Mouse (Mus musculus) liver, embryonic 14.5 days (tissue): ENCODE data around the gene Drg2. TPM values are rescaled to one million over a fixed set of nuclear protein-coding genes. Genes with fewer than 3 reads are reported as not detected.
A peak's percentile ranks its signal among the peaks of the same experiment; 100 is the strongest.

Experiments
- ATAC-seq: fragments of 200-750 bp; cut with Nextera tagmentation; 2 replicates; pipeline ENCODE4 v1.8.0; 2017; ENCODE audit warnings: moderate number of reproducible peaks, mild to moderate bottlenecking, moderate library complexity; ENCODE audit not compliant: insufficient read depth
- DNase-seq, 3 experiments: peaks; one replicate each; pipeline ENCODE4 v3.0.0-alpha.2; 2012 to 2013; ENCODE audit warnings: low read depth in 3 of 3, low spot score in 3 of 3
- H3K27ac ChIP-seq: fragments of 300-500 bp; sonication (generic); 2 replicates; pipeline ENCODE4 v1.5.1; 2014; ENCODE audit warnings: moderate library complexity, mild to moderate bottlenecking, control low read depth, inconsistent platforms
- H3K27me3 ChIP-seq: fragments of 300-500 bp; sonication (generic); 2 replicates; pipeline ENCODE4 v1.6.1; 2014; ENCODE audit warnings: mild to moderate bottlenecking, low read length, moderate library complexity; ENCODE audit not compliant: control insufficient read depth, insufficient read depth
- H3K36me3 ChIP-seq: fragments of 300-500 bp; sonication (generic); replicated peaks from 2 replicates; pipeline ENCODE4 v1.6.1; 2014; ENCODE audit warnings: low read depth; ENCODE audit not compliant: control insufficient read depth, insufficient read depth
- H3K4me1 ChIP-seq, 2 experiments: fragments of 200-500 bp in 1 of 2; fragments of 300-500 bp in 1 of 2; sonication (generic) in 1 of 2; replicated peaks; 2 replicates each; pipeline ENCODE4 v1.6.1; 2012 to 2014; ENCODE audit warnings: antibody characterized with exemption in 1 of 2, inconsistent platforms in 1 of 2, low read length in 1 of 2; ENCODE audit not compliant: control insufficient read depth in 2 of 2, insufficient read depth in 2 of 2
- H3K4me2 ChIP-seq: fragments of 300-500 bp; sonication (generic); 2 replicates; pipeline ENCODE4 v1.6.1; 2014; ENCODE audit warnings: low read depth, mild to moderate bottlenecking, control low read depth, moderate library complexity
- H3K4me3 ChIP-seq, 2 experiments: fragments of 200-500 bp in 1 of 2; fragments of 300-500 bp in 1 of 2; sonication (generic) in 1 of 2; 2 replicates each; pipeline ENCODE4 v1.5.1; 2012 to 2014; ENCODE audit warnings: low read depth in 2 of 2, low read length in 2 of 2, mild to moderate bottlenecking in 2 of 2, control low read depth in 1 of 2, inconsistent platforms in 1 of 2, moderate library complexity in 1 of 2; ENCODE audit not compliant: insufficient read depth in 1 of 2
- H3K9ac ChIP-seq: fragments of 300-500 bp; sonication (generic); replicated peaks from 2 replicates; pipeline ENCODE4 v1.6.1; 2014; ENCODE audit warnings: mild to moderate bottlenecking, control low read depth, moderate library complexity
- H3K9me3 ChIP-seq: fragments of 300-500 bp; sonication (generic); 2 replicates; pipeline ENCODE4 v1.6.1; 2016; ENCODE audit warnings: low read length, mixed read lengths; ENCODE audit not compliant: control insufficient read depth
- CTCF ChIP-seq: IDR thresholded peaks from 2 replicates; pipeline ENCODE4 v1.5.1; 2016; ENCODE audit warnings: antibody characterized with exemption, low read depth, control low read depth
- EP300 ChIP-seq: IDR thresholded peaks from 2 replicates; pipeline ENCODE4 v1.6.1; 2016; ENCODE audit warnings: antibody characterized with exemption, low read depth
- WGBS: fragments of 180-500 bp; shearing (Covaris S2); extraction: QIAGEN DNeasy Blood & Tissue Kit; methylation state at CpG from one replicate; pipeline ENCODE4 v1.1.7; 2014; ENCODE audit not compliant: insufficient replicate concordance; 5-methylcytosine and 5-hydroxymethylcytosine counted together
- polyA plus RNA-seq, 2 experiments: library from polyadenylated mRNA; depleted of rRNA in 1 of 2; stranded (reverse) in 1 of 2; unstranded in 1 of 2; fragments of >200 nt; fragmentation: Nextera tagmentation in 1 of 2; extraction: Ambion mirVana in 1 of 2; gene quantifications; 2 replicates each; pipeline versions ENCODE4 v1.2.1 to v1.2.3; 2012 to 2014

Gene Drg2
- polyA plus RNA-seq, 2 experiments, result 22.9 to 37.5 TPM

- H3K27me3 ChIP-seq, result no peaks in the 10 kb centered on the region
- no peak for DNase-seq
- no peaks in the 10 kb centered on the region for H3K36me3 ChIP-seq
- no peak overlapping the region for H3K27ac ChIP-seq
- TF ChIP-seq EP300 (no peak), CTCF (no peak)
- H3K4me2 ChIP-seq, result no peak overlapping the region
- no peaks in the 10 kb centered on the region for H3K9me3 ChIP-seq
- no peak for ATAC-seq
- H3K9ac ChIP-seq, result no peak overlapping the region
- WGBS, result 51% methylated on average over 2 of the region's 2 CpGs
- H3K4me3 ChIP-seq, result no peak overlapping the region
- no peaks in the 10 kb centered on the region for H3K4me1 ChIP-seq
Measured at GRCm38 (mm10) chr11:60495692-60496091, 41.3 kb downstream of the Drg2 start.

GRCm38 (mm10) chr11:60507281-60507680 is 52.9 kb downstream of the Drg2 start:
- Histone ChIP-seq H3K4me1 (peaks cover 15 to 21% of the 10 kb centered on the region in 2 experiments), H3K9me3 (no peaks in the 10 kb centered on the region), H3K27me3 (no peaks in the 10 kb centered on the region), H3K27ac (no peak overlapping the region), H3K9ac (no peak overlapping the region), H3K4me3 (no peak overlapping the region), H3K4me2 (no peak overlapping the region), H3K36me3 (no peaks in the 10 kb centered on the region)
- TF ChIP-seq CTCF (no peak), EP300 (no peak)
- ATAC-seq, result no peak
- DNase-seq, result no peak
- 81% methylated on average over 13 of the region's 13 CpGs for WGBS

GRCm38 (mm10) chr11:60508950-60509349 is 54.6 kb downstream of the Drg2 start:
- no peaks in the 10 kb centered on the region for H3K9me3 ChIP-seq
- ATAC-seq (peak; percentile 88), DNase-seq (peak; percentile 53 to 88 (median 88))
- H3K4me2 ChIP-seq, result peak overlapping the region; percentile 90
- H3K36me3 ChIP-seq, result no peaks in the 10 kb centered on the region
- H3K9ac ChIP-seq, result peak overlapping the region; percentile 43
- TF ChIP-seq CTCF (no peak), EP300 (peak; percentile 81)
- no peaks in the 10 kb centered on the region for H3K27me3 ChIP-seq
- H3K4me1 ChIP-seq, result peaks cover 15 to 21% of the 10 kb centered on the region in 2 experiments
- under 1% methylated on average over 11 of the region's 11 CpGs for WGBS
- peak overlapping the region; percentile 23 to 51 for H3K4me3 ChIP-seq
- H3K27ac ChIP-seq, result peak overlapping the region; percentile 75

- no peaks in the 10 kb centered on the region for H3K36me3 ChIP-seq
- ATAC-seq (peak; percentile 82), DNase-seq (peak; percentile 23 to 50 (median 49))
- peaks cover 15 to 21% of the 10 kb centered on the region in 2 experiments for H3K4me1 ChIP-seq
- H3K27me3 ChIP-seq, result no peaks in the 10 kb centered on the region
- H3K27ac ChIP-seq, result peak overlapping the region; percentile 75
- WGBS, result under 1% methylated on average over 25 of the region's 25 CpGs
- H3K4me3 ChIP-seq, result peak overlapping the region; percentile 23 to 51
- TF ChIP-seq CTCF (no peak), EP300 (no peak)
- no peaks in the 10 kb centered on the region for H3K9me3 ChIP-seq
- H3K4me2 ChIP-seq, result peak overlapping the region; percentile 90
- peak overlapping the region; percentile 43 for H3K9ac ChIP-seq
Measured at GRCm38 (mm10) chr11:60509500-60509899, 55.1 kb downstream of the Drg2 start.

- WGBS, result 74% methylated on average over 1 of the region's 1 CpGs
- H3K9ac ChIP-seq, result no peak overlapping the region
- ATAC-seq, result no peak
Measured at GRCm38 (mm10) chr11:60511893-60512292, 57.5 kb downstream of the Drg2 start.

More at GRCm38 (mm10) chr11:60511893-60512292, 57.5 kb downstream of the Drg2 start:
- Histone ChIP-seq H3K27ac (no peak overlapping the region), H3K4me3 (no peak overlapping the region), H3K4me1 (peaks cover 15 to 21% of the 10 kb centered on the region in 2 experiments), H3K9me3 (no peaks in the 10 kb centered on the region), H3K36me3 (no peaks in the 10 kb centered on the region), H3K4me2 (no peak overlapping the region), H3K27me3 (no peaks in the 10 kb centered on the region)
- no peak for DNase-seq
- TF ChIP-seq EP300 (no peak), CTCF (no peak)
